Mouse (Mus musculus): Measurements from ENCODE around the gene D1Ertd622e.

The D1Ertd622e gene

DNA sequence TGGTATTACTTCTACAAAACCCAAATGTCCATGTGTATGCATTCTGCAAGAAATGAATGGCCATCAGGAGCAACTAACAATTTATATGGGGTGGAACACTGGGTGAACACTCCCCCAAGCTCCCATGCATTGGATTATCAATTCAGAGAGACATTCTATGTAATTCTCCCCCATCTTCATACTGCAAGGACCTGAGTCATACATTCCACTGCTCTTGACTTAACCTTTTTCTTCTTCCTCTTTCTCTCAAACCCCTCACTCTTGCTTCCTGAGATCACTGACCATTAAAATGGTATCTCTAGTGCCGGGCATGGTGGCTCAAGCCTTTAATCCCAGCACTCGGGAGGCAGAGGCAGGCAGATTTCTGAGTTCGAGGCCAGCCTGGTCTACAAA is 83.9 kb downstream of the D1Ertd622e start:
- DNase-seq = no peak

GRCm38 (mm10) chr1:97577062-97578024 is 84.5 kb downstream of the D1Ertd622e start:
- no peak for DNase-seq

DNA sequence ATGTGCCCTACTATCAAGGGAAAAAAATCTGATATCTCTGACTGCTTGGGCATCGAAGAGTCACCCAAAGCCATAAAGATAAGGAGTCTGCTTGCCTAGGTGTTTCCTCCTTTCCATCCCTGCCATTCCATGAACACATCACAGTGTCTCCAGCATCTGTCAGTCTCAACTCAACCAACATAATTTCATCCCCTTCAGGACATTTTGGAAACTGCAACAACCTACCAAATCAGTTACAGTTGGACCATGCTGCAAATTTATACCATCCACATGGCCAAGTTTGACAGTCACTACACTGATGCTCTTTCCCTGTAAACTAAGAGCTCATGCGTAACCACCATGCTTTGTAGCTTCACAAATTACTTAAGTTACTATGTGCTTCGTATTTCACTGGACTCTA is 85.3 kb downstream of the D1Ertd622e start:
- no peak for DNase-seq

DNA sequence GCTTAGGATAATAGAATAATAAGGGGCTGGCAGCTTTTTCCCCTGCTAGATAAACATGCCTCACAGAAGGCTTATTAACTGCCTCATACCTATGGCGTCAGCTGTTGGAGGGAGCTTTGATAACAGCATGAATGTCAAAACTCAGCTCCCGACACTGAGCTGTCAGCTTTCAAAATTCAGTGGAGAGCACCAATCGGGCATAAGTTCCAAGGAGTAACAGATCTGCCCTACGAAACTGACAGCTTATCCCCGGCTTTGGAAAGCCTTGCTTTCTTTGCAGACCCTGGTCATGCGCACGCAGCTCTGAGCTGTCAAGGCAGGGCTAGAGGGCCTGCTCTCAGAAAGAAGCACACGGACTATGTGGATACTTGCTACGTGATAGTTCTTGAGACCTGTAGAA is 91.1 kb downstream of the D1Ertd622e start:
- DNase-seq = no peak

GRCm38 (mm10) chr1:97567956-97568355 is 93.9 kb downstream of the D1Ertd622e start:
- DNase-seq = no peak

- no peak for DNase-seq
These were observed 97.2 kb downstream of the D1Ertd622e start for GRCm38 (mm10) chr1:97564641-97565040.

- no peak for DNase-seq
These were observed 99.0 kb downstream of the D1Ertd622e start for GRCm38 (mm10) chr1:97562867-97563266.

Data from heart, adult 11 months (tissue).